Mouse (Mus musculus) intestine, embryonic 14.5 days (tissue): ENCODE data around the gene Zglp1. TPM values are rescaled to one million over a fixed set of nuclear protein-coding genes. Genes with fewer than 3 reads are reported as not detected.

ENCODE experiments used
- ATAC-seq: fragments of 200-750 bp; cut with Nextera tagmentation; replicated peaks from 2 replicates; pipeline ENCODE4 v1.8.0; 2017; ENCODE audit warnings: low read depth, moderate number of reproducible peaks, moderate TSS enrichment, moderate library complexity; ENCODE audit not compliant: low FRiP score, low TSS enrichment
- DNase-seq: peaks from one replicate; pipeline ENCODE4 v3.0.0-alpha.2; 2018; ENCODE audit warnings: low spot score
- H3K27ac ChIP-seq: fragments of 300-500 bp; sonication (generic); 2 replicates; pipeline ENCODE4 v1.5.1; 2014; ENCODE audit warnings: low read depth, mild to moderate bottlenecking, control low read depth
- H3K27me3 ChIP-seq: fragments of 300-500 bp; sonication (generic); replicated peaks from 2 replicates; pipeline ENCODE4 v1.6.1; 2014; ENCODE audit warnings: low read length, control low read depth; ENCODE audit not compliant: control insufficient read depth, insufficient read depth
- H3K36me3 ChIP-seq: fragments of 300-500 bp; sonication (generic); 2 replicates; pipeline ENCODE4 v1.6.1; 2014; ENCODE audit warnings: low read length, control low read depth; ENCODE audit not compliant: control insufficient read depth, insufficient read depth
- H3K4me1 ChIP-seq: fragments of 300-500 bp; sonication (generic); replicated peaks from 2 replicates; pipeline ENCODE4 v1.6.1; 2014; ENCODE audit warnings: low read length, control low read depth, mixed read lengths; ENCODE audit not compliant: control insufficient read depth, insufficient read depth
- H3K4me2 ChIP-seq: fragments of 300-500 bp; sonication (generic); 2 replicates; pipeline ENCODE4 v1.6.1; 2014; ENCODE audit warnings: low read length
- H3K4me3 ChIP-seq: fragments of 300-500 bp; sonication (generic); 2 replicates; pipeline ENCODE4 v1.5.1; 2014; ENCODE audit warnings: low read depth, low read length, control low read depth, mixed read lengths
- H3K9ac ChIP-seq: fragments of 300-500 bp; sonication (generic); 2 replicates; pipeline ENCODE4 v1.6.1; 2014; ENCODE audit warnings: mild to moderate bottlenecking, low read length
- H3K9me3 ChIP-seq: fragments of 300-500 bp; sonication (generic); 2 replicates; pipeline ENCODE4 v1.6.1; 2016; ENCODE audit warnings: low read length, control low read depth; ENCODE audit not compliant: control insufficient read depth
- WGBS: fragments of 180-500 bp; shearing (Covaris S2); extraction: QIAGEN DNeasy Blood & Tissue Kit; methylation state at CpG from one replicate; pipeline ENCODE4 v1.1.7; 2014; 5-methylcytosine and 5-hydroxymethylcytosine counted together
- polyA plus RNA-seq: library from polyadenylated mRNA; unstranded; fragments of >200 nt; fragmentation: Nextera tagmentation; extraction: Ambion mirVana; gene quantifications from 2 replicates; pipeline ENCODE4 v1.2.1, GENCODE M21; 2014

The Zglp1 gene
- polyA plus RNA-seq, 1 experiment from 2014 or later: not detected

DNA sequence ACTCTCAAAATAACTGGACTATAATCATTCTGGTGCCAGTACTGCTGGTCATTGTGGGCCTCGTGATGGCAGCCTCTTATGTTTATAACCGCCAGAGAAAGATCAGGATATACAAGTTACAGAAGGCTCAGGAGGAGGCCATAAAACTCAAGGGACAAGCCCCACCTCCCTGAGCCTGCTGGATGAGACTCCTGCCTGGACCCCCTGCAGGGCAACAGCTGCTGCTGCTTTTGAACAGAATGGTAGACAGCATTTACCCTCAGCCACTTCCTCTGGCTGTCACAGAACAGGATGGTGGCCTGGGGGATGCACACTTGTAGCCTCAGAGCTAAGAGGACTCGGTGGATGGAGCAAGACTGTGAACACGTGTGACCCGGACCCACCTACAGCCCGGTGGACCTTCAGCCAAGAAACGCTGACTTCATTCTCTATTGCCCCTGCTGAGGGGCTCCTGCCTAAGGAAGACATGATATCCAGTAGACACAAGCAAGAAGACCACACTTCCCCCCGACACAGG is 39.1 kb downstream of the Zglp1 start:
- Histone ChIP-seq H3K27ac (no peak overlapping the region), H3K27me3 (peaks cover 29% of the 10 kb centered on the region), H3K4me3 (no peak overlapping the region), H3K4me2 (no peak overlapping the region), H3K9me3 (no peaks in the 10 kb centered on the region), H3K9ac (no peak overlapping the region), H3K4me1 (peaks cover 23% of the 10 kb centered on the region), H3K36me3 (no peaks in the 10 kb centered on the region)
- no peak for ATAC-seq
- 48% methylated on average over 8 of the region's 8 CpGs for WGBS
- DNase-seq: no peak

- ATAC-seq (no peak), DNase-seq (no peak)
- Histone ChIP-seq H3K4me3 (no peak overlapping the region), H3K4me1 (peaks cover 18% of the 10 kb centered on the region), H3K9me3 (no peaks in the 10 kb centered on the region), H3K27me3 (peaks cover 19% of the 10 kb centered on the region), H3K4me2 (no peak overlapping the region), H3K27ac (no peak overlapping the region), H3K36me3 (no peaks in the 10 kb centered on the region), H3K9ac (no peak overlapping the region)
- WGBS: 81% methylated on average over 12 of the region's 12 CpGs
Observed at GRCm38 (mm10) chr9:21026849-21027248, 40.0 kb downstream of the Zglp1 start.

- H3K9ac ChIP-seq: 0 out of 2 replicates have a peak overlapping the region, but pooled peaks have one; percentile 5
Observed at GRCm38 (mm10) chr9:21025258-21025810, 41.6 kb downstream of the Zglp1 start.

DNA sequence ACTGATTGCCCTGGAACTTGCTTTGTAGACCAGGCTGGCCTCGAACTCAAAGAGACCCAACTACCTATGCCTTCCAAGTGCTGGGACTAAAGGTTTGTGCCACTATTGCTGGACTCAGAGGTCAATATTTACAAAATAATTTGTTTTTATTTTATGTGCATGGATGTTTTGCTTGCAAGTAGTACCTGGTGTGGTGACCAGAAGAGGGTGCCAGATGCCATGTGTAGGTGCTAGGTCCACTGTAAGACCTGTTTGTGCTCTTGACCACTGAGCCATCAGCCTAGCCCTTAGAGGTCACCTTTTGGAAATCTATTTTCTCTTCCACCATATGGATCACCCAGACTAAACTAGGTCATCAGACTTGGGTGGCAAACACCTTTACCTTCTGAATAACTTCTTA is 44.2 kb downstream of the Zglp1 start:
- Histone ChIP-seq H3K4me3 (no peak overlapping the region), H3K9me3 (no peaks in the 10 kb centered on the region), H3K27ac (no peak overlapping the region), H3K36me3 (no peaks in the 10 kb centered on the region), H3K4me1 (no peaks in the 10 kb centered on the region), H3K9ac (no peak overlapping the region), H3K27me3 (peaks cover 5% of the 10 kb centered on the region), H3K4me2 (no peak overlapping the region)
- DNase-seq (no peak), ATAC-seq (no peak)
- WGBS: 84% methylated on average over 1 of the region's 1 CpGs

More at GRCm38 (mm10) chr9:21025258-21025810, 41.6 kb downstream of the Zglp1 start:
- ATAC-seq (peak; percentile 17; the same call in 1 of the 2 replicates), DNase-seq (no peak)
- Histone ChIP-seq H3K4me2 (no peak overlapping the region; the same call in 1 of the 2 replicates), H3K4me3 (no peak overlapping the region), H3K36me3 (no peaks in the 10 kb centered on the region), H3K27me3 (peaks cover 14% of the 10 kb centered on the region), H3K4me1 (peaks cover 14% of the 10 kb centered on the region), H3K27ac (0 out of 2 replicates have a peak overlapping the region, but pooled peaks have one; percentile 3), H3K9me3 (no peaks in the 10 kb centered on the region)
- 56% methylated on average over 19 of the region's 19 CpGs for WGBS

GRCm38 (mm10) chr9:21022288-21022687 is 44.6 kb downstream of the Zglp1 start:
- H3K36me3 ChIP-seq: no peaks in the 10 kb centered on the region
- no peak overlapping the region for H3K9ac ChIP-seq
- no peaks in the 10 kb centered on the region for H3K4me1 ChIP-seq
- no peak overlapping the region for H3K4me2 ChIP-seq
- H3K9me3 ChIP-seq: no peaks in the 10 kb centered on the region
- 51% methylated on average over 6 of the region's 6 CpGs for WGBS
- H3K4me3 ChIP-seq: no peak overlapping the region
- ATAC-seq (no peak), DNase-seq (no peak)
- H3K27me3 ChIP-seq: peaks cover 8% of the 10 kb centered on the region
- no peak overlapping the region for H3K27ac ChIP-seq

DNA sequence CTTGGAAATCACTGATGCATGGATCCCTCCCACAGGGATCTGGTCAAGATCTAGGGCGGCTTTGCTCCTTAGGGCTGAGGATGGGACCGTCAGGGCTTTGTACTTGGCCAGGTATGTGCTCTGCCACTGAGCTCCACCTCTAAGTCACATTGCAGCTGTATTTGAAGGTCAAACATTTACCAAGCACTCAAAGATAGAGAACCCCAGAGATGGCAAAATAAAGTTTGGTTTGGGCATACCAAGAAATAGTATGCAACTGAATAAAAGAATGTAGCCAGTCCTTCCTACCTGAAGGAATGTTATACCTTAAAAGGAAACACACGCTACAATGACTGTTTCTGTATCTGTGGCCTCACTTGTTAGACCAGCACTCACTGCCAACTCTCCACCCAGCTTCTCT is 45.5 kb downstream of the Zglp1 start:
- Histone ChIP-seq H3K4me1 (no peaks in the 10 kb centered on the region), H3K27me3 (peaks cover 17% of the 10 kb centered on the region), H3K27ac (no peak overlapping the region), H3K9ac (no peak overlapping the region), H3K4me2 (no peak overlapping the region), H3K9me3 (no peaks in the 10 kb centered on the region), H3K4me3 (no peak overlapping the region), H3K36me3 (no peaks in the 10 kb centered on the region)
- DNase-seq: no peak
- ATAC-seq: no peak
- WGBS: 71% methylated on average over 3 of the region's 3 CpGs

- Histone ChIP-seq H3K36me3 (no peaks in the 10 kb centered on the region), H3K9ac (no peak overlapping the region), H3K4me3 (no peak overlapping the region), H3K4me2 (no peak overlapping the region), H3K9me3 (no peaks in the 10 kb centered on the region), H3K4me1 (peaks cover 11% of the 10 kb centered on the region; the same call in 1 of the 2 replicates), H3K27ac (no peak overlapping the region), H3K27me3 (peaks cover 41% of the 10 kb centered on the region)
- WGBS: 81% methylated on average over 2 of the region's 2 CpGs
- ATAC-seq (no peak), DNase-seq (no peak)
Observed at GRCm38 (mm10) chr9:21018600-21018999, 48.3 kb downstream of the Zglp1 start.

DNA sequence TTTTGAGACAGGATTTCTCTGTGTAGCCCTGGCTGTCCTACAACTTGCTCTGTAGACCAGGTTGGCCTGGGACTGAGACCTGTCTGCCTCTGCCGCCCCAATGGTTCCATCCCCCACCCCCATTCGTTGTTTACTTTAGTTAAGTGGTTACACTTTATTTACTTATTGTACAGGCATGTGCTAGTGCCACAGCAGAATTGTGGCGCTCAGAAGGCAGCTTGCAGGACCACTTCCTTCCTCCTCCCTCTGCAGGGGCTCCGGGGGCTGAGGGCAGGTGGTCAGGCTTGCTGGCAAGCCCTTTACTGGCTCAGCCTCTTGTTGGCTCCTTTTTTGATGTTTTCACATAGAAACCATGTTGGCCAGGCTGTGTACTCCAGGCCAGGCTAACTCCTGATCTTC is 49.7 kb downstream of the Zglp1 start:
- Histone ChIP-seq H3K4me3 (peak overlapping the region; percentile 38; the same call in 1 of the 2 replicates), H3K27ac (no peak overlapping the region), H3K27me3 (peaks cover 41% of the 10 kb centered on the region), H3K4me2 (peak overlapping the region; percentile 64; the same call in 1 of the 2 replicates), H3K9me3 (no peaks in the 10 kb centered on the region), H3K9ac (no peak overlapping the region), H3K4me1 (peaks cover 11% of the 10 kb centered on the region; the same call in 1 of the 2 replicates), H3K36me3 (no peaks in the 10 kb centered on the region)
- 25% methylated on average over 4 of the region's 4 CpGs for WGBS
- DNase-seq: no peak
- ATAC-seq: no peak
